Comparison of ENCODE assay signal across 11 mouse cellular contexts in the genomic region with DNA sequence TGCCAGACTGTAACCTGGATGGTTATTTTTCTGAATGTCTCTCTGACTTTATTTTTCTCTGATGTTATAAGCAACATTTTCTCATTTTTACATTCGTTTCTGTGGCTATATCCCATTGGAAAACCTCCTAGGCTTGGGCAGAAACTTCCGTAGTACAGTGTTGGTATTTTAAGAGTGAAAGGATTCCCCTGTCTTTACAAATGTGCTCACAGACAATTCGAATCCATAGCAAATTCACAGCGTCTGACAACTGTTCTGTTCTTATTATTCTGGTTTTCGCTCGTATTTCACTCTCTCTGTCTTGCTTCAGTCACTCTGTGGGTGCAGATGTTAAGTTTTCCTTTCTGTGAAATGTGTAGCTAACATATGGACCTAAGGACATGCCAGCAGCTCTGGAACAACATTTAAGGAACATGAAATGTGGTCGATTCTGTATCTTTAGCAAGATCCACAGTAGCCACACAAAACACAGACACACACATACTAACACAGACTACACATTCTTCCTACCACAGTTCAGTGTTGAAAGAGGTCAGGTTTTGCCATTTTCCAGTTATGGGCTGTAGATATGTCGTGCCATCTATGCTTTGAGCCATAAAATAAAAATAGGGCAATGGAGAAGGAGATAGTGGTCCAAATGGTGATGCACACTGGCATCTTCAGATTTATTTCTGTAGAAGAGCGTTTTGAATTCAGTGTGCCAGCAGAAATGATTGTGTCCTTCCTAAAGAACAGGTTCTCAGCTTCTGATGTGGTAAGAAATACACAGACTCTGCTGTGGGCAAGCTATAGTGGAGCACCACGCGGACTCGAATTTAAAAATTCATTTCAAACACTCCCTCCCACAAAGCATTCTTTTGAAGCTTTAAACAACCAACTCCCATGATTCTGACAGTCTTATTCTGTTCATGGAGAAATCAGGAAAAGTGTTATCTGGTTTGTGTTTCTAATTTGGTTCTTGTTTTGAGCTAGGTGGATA.
A peak's percentile ranks its signal among the peaks of the same experiment; 100 is the strongest.
DNase-seq lines count a peak whose midpoint lies in the region; ATAC-seq and TF ChIP-seq lines count a peak whose summit lies in the region.
"Had no signal": no experiment of that assay in that cellular context is flagged by ENCODE, and none has a peak within 500 bp of the region (broad histone marks: within the 10 kb centered on the region; RNA-seq: fewer than 3 reads in every experiment).

No protein-coding gene starts in this region.

- no peaks in the 10 kb centered on the region for H3K27me3 ChIP-seq in forebrain, embryonic 12.5 days
- H3K27me3 ChIP-seq in neural tube, embryonic 13.5 days = no peaks in the 10 kb centered on the region
- H3K27me3 ChIP-seq in heart, adult 2 months (ENCODE audit: control insufficient read depth, insufficient read depth, low read length) = no peaks in the 10 kb centered on the region

- TF ChIP-seq CTCF in heart, adult 2 months (IDR thresholded peaks at IDR 0.05) = no peak

- peak overlapping the region; percentile 96 for H3K27ac ChIP-seq in forebrain, embryonic 12.5 days
- H3K27ac ChIP-seq in neural tube, embryonic 13.5 days (replicated peaks) = peak overlapping the region; percentile 98
- H3K27ac ChIP-seq in heart, adult 2 months = no peak overlapping the region

- ATAC-seq in forebrain, embryonic 12.5 days (ENCODE audit: low FRiP score) = no peak
- 0 out of 2 replicates have a peak, but pooled peaks have one; percentile 10 for ATAC-seq in neural tube, embryonic 13.5 days (ENCODE audit: low read depth)

- H3K4me3 ChIP-seq in forebrain, embryonic 12.5 days (replicated peaks) = peak overlapping the region; percentile 32
- peak overlapping the region; percentile 57 for H3K4me3 ChIP-seq in neural tube, embryonic 13.5 days
- H3K4me3 ChIP-seq in heart, adult 2 months = no peak overlapping the region

- peak overlapping the region; percentile 48 for H3K9ac ChIP-seq in forebrain, embryonic 12.5 days
- H3K9ac ChIP-seq in neural tube, embryonic 13.5 days = peak overlapping the region; percentile 95
- H3K9ac ChIP-seq in heart, adult 2 months (ENCODE audit: low read depth, low read length) = no peak overlapping the region
- H3K9ac ChIP-seq: lung, embryonic 14.5 days had no signal

- H3K79me2 ChIP-seq in heart, adult 2 months (replicated peaks; ENCODE audit: control insufficient read depth, insufficient read depth, low read length) = no peaks in the 10 kb centered on the region; the same call in 1 of the 2 replicates

- H3K4me2 ChIP-seq in forebrain, embryonic 12.5 days = peak overlapping the region; percentile 62
- peak overlapping the region; percentile 63 for H3K4me2 ChIP-seq in neural tube, embryonic 13.5 days

- intact Hi-C loops in left cerebral cortex, postnatal 14 days (cut with DNase I) = loop anchor here (2.0 kb wide), 1 partner anchor 184 kb away; no protein-coding TSS in a partner anchor
- intact Hi-C loops in heart, adult 2 months (cut with DNase I) = no loop called here

- peak; percentile 16 to 46 for DNase-seq in left cerebral cortex, postnatal 14 days (ENCODE audit: low spot score in 2 of 2)
- DNase-seq in left cerebral cortex, adult 8-10 months (ENCODE audit: low spot score in 2 of 2) = no peak
- peak; percentile 24 to 42 for DNase-seq in layer of hippocampus, postnatal 10 days (ENCODE audit: low spot score in 2 of 2)
- no peak for DNase-seq in urinary bladder, postnatal 36 days (ENCODE audit: low spot score in 2 of 2)
- DNase-seq in heart, adult 2 months = no peak
- DNase-seq in right cerebral cortex, adult 18-20 months = no peak
- DNase-seq: kidney, postnatal 36 days; lung, embryonic 14.5 days; thymus, postnatal 36 days had no signal

- no peaks in the 10 kb centered on the region for H3K9me3 ChIP-seq in forebrain, embryonic 12.5 days
- H3K9me3 ChIP-seq in neural tube, embryonic 13.5 days = no peaks in the 10 kb centered on the region

- no peak for TF ChIP-seq EP300 in heart, adult 2 months (IDR thresholded peaks at IDR 0.05; ENCODE audit: insufficient read depth, low read depth, low read length)

- peaks cover 24% of the 10 kb centered on the region for H3K4me1 ChIP-seq in forebrain, embryonic 12.5 days
- peaks cover 26% of the 10 kb centered on the region for H3K4me1 ChIP-seq in neural tube, embryonic 13.5 days (replicated peaks)
- H3K4me1 ChIP-seq in heart, adult 2 months (ENCODE audit: control insufficient read depth, insufficient read depth, low read length) = peaks cover 1% of the 10 kb centered on the region; the same call in 1 of the 2 replicates

- no peak for TF ChIP-seq POLR2A in heart, adult 2 months (IDR thresholded peaks at IDR 0.05; ENCODE audit: insufficient read depth, low read depth, low read length)

- WGBS in forebrain, embryonic 12.5 days = 49% methylated on average over 12 of the region's 12 CpGs
- 13% methylated on average over 12 of the region's 12 CpGs for WGBS in neural tube, embryonic 13.5 days
- WGBS in heart, adult 2 months = 79% methylated on average over 12 of the region's 12 CpGs

- no peaks in the 10 kb centered on the region for H3K36me3 ChIP-seq in forebrain, embryonic 12.5 days (replicated peaks)
- H3K36me3 ChIP-seq in neural tube, embryonic 13.5 days = no peaks in the 10 kb centered on the region
- H3K36me3 ChIP-seq in heart, adult 2 months (ENCODE audit: control insufficient read depth, insufficient read depth, low read length) = peaks cover 2% of the 10 kb centered on the region

Comparison
In these comparisons a context has a peak if more than half of its experiments do, and no peak if none do; other contexts are left out.
1. DNase-seq: peak in left cerebral cortex, postnatal 14 days (2 of 2) and layer of hippocampus, postnatal 10 days (2 of 2); none in left cerebral cortex, adult 8-10 months (0 of 2), urinary bladder, postnatal 36 days (0 of 2), heart, adult 2 months (0 of 2) and right cerebral cortex, adult 18-20 months (single experiment).